Mouse (Mus musculus) B cell, adult 2 months (primary cell): ENCODE measurements around the gene Rbfox1.

Experiments used
- DNase-seq, 2 experiments: peaks; one replicate each; pipeline ENCODE4 v3.0.0; 2022

Gene Rbfox1

GRCm38 (mm10) chr16:7447718-7448649 is 1562.8 kb downstream of the Rbfox1 start:
- DNase-seq = no peak

GRCm38 (mm10) chr16:7451193-7451592 is 1566.0 kb downstream of the Rbfox1 start:
- DNase-seq = no peak

- DNase-seq = no peak
Measured at GRCm38 (mm10) chr16:7457571-7457970, 1572.4 kb downstream of the Rbfox1 start.
